Mouse (Mus musculus): Measurements from ENCODE around the gene Tap2. TPM values are rescaled to one million over a fixed set of nuclear protein-coding genes. Genes with fewer than 3 reads are reported as not detected.

The Tap2 gene
- polyA plus RNA-seq, 1 experiment: 10.0 TPM

DNA sequence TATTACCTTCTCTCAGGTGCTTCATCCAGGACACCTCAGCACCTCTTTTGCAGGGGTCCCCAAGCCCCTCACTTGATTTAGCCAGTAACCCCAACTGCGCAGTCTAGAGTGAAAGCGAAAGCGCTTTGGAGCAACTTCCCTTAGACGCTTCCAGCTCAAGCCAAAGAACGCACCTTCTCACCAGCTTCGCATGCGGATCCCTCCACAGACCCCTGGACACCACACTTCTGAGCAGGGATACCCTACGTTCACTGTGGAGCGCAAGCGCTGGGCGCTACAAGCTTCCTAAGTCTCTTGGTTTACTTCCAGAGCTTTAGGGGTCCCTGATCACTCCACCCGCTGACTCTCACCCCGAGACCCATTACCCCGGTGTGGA is 16.5 kb upstream of the Tap2 start:
- Histone ChIP-seq H3K4me3 (replicated peaks; ENCODE audit: insufficient read depth, low read depth, low read length) (peak overlapping the region; percentile 56), H3K27ac (ENCODE audit: insufficient read depth, low read length) (no peak overlapping the region), H3K4me1 (ENCODE audit: control insufficient read depth, insufficient read depth, low read length) (no peaks in the 10 kb centered on the region), H3K27me3 (ENCODE audit: control insufficient read depth, insufficient read depth, low read length) (peaks cover 2% of the 10 kb centered on the region; the same call in 1 of the 2 replicates)
- DNase-seq: no peak
- TF ChIP-seq CTCF (IDR thresholded peaks at IDR 0.05; ENCODE audit: borderline replicate concordance, insufficient read depth, low read depth, low read length) (no peak), POLR2A (IDR thresholded peaks at IDR 0.05; ENCODE audit: borderline replicate concordance, insufficient read depth, low read length) (no peak)
- WGBS: 2% methylated on average over 14 of the region's 14 CpGs

DNA sequence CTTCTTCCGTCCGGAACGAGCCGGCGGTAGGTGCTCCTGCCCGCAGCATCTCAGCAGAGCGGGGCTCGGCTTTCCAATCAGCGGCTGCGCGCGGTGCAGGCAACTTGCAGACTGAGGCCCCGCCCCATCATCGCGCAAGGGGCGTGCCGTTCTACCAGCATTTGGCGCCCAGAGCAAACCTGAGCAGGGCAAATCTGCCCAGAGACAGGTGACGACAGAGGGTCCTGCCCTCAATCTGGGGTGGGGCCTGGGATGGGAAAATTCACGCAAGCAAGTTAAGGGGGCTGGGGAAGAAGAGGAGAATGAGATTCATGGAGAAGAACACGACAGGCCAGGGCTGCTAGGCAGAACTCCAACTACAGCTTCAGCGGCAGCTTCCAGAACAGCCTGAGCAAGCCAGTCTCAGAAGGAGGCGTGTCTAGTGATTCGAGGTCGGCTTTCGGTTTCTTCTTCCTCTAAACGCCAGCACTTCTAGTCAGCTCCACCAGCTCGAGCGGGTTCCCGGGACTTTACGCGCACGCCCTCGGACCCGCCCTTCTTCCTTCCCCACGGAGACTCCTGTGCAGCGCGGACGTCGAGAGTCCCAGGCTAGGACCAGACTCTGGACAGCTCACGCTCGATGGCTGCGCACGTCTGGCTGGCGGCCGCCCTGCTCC is 15.9 kb upstream of the Tap2 start, which contains the start of the genes Tap1 and Psmb9:
Gene Tap1 (plus strand): TSS at position 293 of the 656 bp plus-strand sequence.
Gene Psmb9 (minus strand): TSS at position 504 of the 656 bp plus-strand sequence.
- TF ChIP-seq POLR2A (IDR thresholded peaks at IDR 0.05; ENCODE audit: borderline replicate concordance, insufficient read depth, low read length) (no peak), CTCF (IDR thresholded peaks at IDR 0.05; ENCODE audit: borderline replicate concordance, insufficient read depth, low read depth, low read length) (no peak)
- Histone ChIP-seq H3K4me1 (ENCODE audit: control insufficient read depth, insufficient read depth, low read length) (no peaks in the 10 kb centered on the region), H3K27ac (ENCODE audit: insufficient read depth, low read length) (no peak within 1 kb of the TSS), H3K4me3 (replicated peaks; ENCODE audit: insufficient read depth, low read depth, low read length) (peak within 1 kb of the TSS; percentile 56), H3K27me3 (ENCODE audit: control insufficient read depth, insufficient read depth, low read length) (peaks cover 2% of the 10 kb centered on the region; the same call in 1 of the 2 replicates)
- WGBS: under 1% methylated on average over 46 of the region's 46 CpGs
- peak; percentile 85 to 88 for DNase-seq

DNA sequence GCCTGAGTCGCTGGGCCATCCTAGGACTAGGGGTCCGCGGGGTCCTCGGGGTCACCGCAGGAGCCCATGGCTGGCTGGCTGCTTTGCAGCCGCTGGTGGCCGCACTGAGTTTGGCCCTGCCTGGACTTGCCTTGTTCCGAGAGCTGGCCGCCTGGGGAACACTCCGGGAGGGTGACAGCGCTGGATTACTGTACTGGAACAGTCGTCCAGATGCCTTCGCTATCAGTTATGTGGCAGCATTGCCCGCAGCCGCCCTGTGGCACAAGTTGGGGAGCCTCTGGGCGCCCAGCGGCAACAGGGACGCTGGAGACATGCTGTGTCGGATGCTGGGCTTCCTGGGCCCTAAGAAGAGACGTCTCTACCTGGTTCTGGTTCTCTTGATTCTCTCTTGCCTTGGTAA is 15.3 kb upstream of the Tap2 start:
- TF ChIP-seq POLR2A (IDR thresholded peaks at IDR 0.05; ENCODE audit: borderline replicate concordance, insufficient read depth, low read length): no peak
- TF ChIP-seq CTCF (IDR thresholded peaks at IDR 0.05; ENCODE audit: borderline replicate concordance, insufficient read depth, low read depth, low read length): no peak
- 2% methylated on average over 20 of the region's 20 CpGs for WGBS
- Histone ChIP-seq H3K27me3 (ENCODE audit: control insufficient read depth, insufficient read depth, low read length) (peaks cover 2% of the 10 kb centered on the region; the same call in 1 of the 2 replicates), H3K4me1 (ENCODE audit: control insufficient read depth, insufficient read depth, low read length) (no peaks in the 10 kb centered on the region), H3K27ac (ENCODE audit: insufficient read depth, low read length) (no peak overlapping the region), H3K4me3 (replicated peaks; ENCODE audit: insufficient read depth, low read depth, low read length) (no peak overlapping the region)
- DNase-seq: no peak

DNA sequence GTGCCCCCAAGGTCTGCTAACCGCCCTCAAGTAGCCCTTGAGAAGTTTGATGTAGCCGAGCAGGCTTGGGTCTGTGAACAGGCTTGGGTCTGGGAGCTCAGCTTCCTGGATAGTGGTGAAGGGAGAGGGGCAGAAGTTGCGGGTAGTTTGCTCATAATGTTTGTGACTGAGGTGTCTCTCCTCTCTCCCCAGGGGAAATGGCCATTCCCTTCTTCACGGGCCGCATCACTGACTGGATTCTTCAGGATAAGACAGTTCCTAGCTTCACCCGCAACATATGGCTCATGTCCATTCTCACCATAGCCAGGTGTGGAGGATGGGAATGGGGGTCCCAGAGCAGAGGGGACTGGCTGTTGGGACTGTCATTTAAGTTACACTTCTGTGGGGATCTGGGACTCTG is 14.3 kb upstream of the Tap2 start:
- Histone ChIP-seq H3K4me3 (replicated peaks; ENCODE audit: insufficient read depth, low read depth, low read length) (no peak overlapping the region), H3K27me3 (ENCODE audit: control insufficient read depth, insufficient read depth, low read length) (peaks cover 2% of the 10 kb centered on the region; the same call in 1 of the 2 replicates), H3K27ac (ENCODE audit: insufficient read depth, low read length) (no peak overlapping the region), H3K4me1 (ENCODE audit: control insufficient read depth, insufficient read depth, low read length) (no peaks in the 10 kb centered on the region)
- 82% methylated on average over 6 of the region's 6 CpGs for WGBS
- DNase-seq: no peak
- TF ChIP-seq POLR2A (IDR thresholded peaks at IDR 0.05; ENCODE audit: borderline replicate concordance, insufficient read depth, low read length) (no peak), CTCF (IDR thresholded peaks at IDR 0.05; ENCODE audit: borderline replicate concordance, insufficient read depth, low read depth, low read length) (no peak)

DNA sequence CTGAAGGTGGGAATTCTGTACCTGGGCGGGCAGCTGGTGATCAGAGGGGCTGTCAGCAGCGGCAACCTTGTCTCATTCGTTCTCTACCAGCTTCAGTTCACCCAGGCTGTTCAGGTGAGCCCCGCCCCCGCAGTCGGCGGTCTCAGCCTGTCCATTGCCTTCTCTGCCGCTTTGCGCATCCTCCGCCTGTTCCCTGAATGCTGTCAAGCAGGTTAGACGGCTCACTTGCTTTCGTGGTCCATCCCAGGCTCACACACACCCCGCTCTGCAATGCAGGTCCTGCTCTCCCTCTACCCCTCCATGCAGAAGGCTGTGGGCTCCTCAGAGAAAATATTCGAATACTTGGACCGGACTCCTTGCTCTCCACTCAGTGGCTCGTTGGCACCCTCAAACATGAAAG is 10.5 kb upstream of the Tap2 start:
- 26% methylated on average over 16 of the region's 16 CpGs for whole genome bisulfite sequencing
- no peak overlapping the region for H3K27ac ChIP-seq (ENCODE audit: insufficient read depth, low read length)
- no peak for DNase-seq
- no peak overlapping the region for H3K4me3 ChIP-seq (replicated peaks; ENCODE audit: insufficient read depth, low read depth, low read length)
- peaks cover 2% of the 10 kb centered on the region; the same call in 1 of the 2 replicates for H3K27me3 ChIP-seq (ENCODE audit: control insufficient read depth, insufficient read depth, low read length)
- no peaks in the 10 kb centered on the region for H3K4me1 ChIP-seq (ENCODE audit: control insufficient read depth, insufficient read depth, low read length)
- TF ChIP-seq CTCF (IDR thresholded peaks at IDR 0.05; ENCODE audit: borderline replicate concordance, insufficient read depth, low read depth, low read length) (no peak), POLR2A (IDR thresholded peaks at IDR 0.05; ENCODE audit: borderline replicate concordance, insufficient read depth, low read length) (no peak)

DNA sequence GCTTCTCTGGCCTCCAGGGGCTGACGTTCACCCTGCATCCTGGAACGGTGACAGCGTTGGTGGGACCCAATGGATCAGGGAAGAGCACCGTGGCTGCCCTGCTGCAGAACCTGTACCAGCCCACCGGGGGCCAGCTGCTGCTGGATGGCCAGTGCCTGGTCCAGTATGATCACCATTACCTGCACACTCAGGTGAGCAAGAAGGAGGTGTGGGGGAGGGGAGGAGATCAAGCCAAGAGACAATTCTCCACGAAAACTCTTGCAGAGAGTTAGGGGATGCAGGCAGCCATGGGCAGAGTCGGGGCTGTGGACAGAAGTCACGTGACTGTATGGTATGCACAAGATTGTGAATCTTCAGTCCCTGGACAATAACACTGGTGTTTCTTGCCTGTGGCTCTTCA is 9.9 kb upstream of the Tap2 start:
- WGBS: 59% methylated on average over 8 of the region's 8 CpGs
- no peaks in the 10 kb centered on the region for H3K27me3 ChIP-seq (ENCODE audit: control insufficient read depth, insufficient read depth, low read length)
- DNase-seq: no peak
- H3K27ac ChIP-seq (ENCODE audit: insufficient read depth, low read length): no peak overlapping the region
- H3K4me3 ChIP-seq (replicated peaks; ENCODE audit: insufficient read depth, low read depth, low read length): no peak overlapping the region
- TF ChIP-seq CTCF (IDR thresholded peaks at IDR 0.05; ENCODE audit: borderline replicate concordance, insufficient read depth, low read depth, low read length): no peak
- TF ChIP-seq POLR2A (IDR thresholded peaks at IDR 0.05; ENCODE audit: borderline replicate concordance, insufficient read depth, low read length): no peak
- H3K4me1 ChIP-seq (ENCODE audit: control insufficient read depth, insufficient read depth, low read length): no peaks in the 10 kb centered on the region

DNA sequence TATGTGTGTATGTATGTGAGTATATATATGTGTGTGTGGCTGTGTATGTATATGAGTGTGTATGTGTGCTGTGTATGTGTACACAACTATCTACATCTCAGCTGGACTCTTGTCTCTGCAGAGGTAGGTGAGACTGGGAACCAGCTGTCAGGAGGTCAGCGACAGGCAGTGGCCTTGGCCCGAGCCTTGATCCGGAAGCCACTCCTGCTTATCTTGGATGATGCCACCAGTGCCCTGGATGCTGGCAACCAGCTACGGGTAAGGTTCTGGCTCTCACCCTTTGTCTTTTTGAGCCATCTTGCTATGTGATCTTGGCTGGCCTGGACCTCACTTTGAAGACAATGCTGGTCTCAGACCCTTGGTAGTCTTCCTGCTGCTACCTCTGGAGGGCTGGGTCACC is 8.6 kb upstream of the Tap2 start:
- Histone ChIP-seq H3K27me3 (ENCODE audit: control insufficient read depth, insufficient read depth, low read length) (no peaks in the 10 kb centered on the region), H3K4me1 (ENCODE audit: control insufficient read depth, insufficient read depth, low read length) (no peaks in the 10 kb centered on the region), H3K27ac (ENCODE audit: insufficient read depth, low read length) (no peak overlapping the region), H3K4me3 (replicated peaks; ENCODE audit: insufficient read depth, low read depth, low read length) (no peak overlapping the region)
- 88% methylated on average over 4 of the region's 4 CpGs for WGBS
- DNase-seq: no peak
- no peak for TF ChIP-seq CTCF (IDR thresholded peaks at IDR 0.05; ENCODE audit: borderline replicate concordance, insufficient read depth, low read depth, low read length)
- no peak for TF ChIP-seq POLR2A (IDR thresholded peaks at IDR 0.05; ENCODE audit: borderline replicate concordance, insufficient read depth, low read length)

DNA sequence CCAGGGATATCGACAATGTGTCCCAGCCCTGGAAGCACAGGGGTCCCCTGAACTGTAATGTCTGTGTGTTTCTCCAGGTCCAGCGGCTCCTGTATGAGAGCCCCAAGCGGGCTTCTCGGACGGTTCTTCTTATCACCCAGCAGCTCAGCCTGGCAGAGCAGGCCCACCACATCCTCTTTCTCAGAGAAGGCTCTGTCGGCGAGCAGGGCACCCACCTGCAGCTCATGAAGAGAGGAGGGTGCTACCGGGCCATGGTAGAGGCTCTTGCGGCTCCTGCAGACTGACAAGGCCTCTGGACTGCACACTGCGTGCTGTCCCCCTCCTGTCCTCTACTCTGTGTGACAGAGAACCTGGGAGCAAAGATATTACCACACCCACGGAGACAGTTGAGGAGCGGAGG is 6.8 kb upstream of the Tap2 start:
- no peaks in the 10 kb centered on the region for H3K4me1 ChIP-seq (ENCODE audit: control insufficient read depth, insufficient read depth, low read length)
- no peak for DNase-seq
- H3K4me3 ChIP-seq (replicated peaks; ENCODE audit: insufficient read depth, low read depth, low read length): no peak overlapping the region
- H3K27ac ChIP-seq (ENCODE audit: insufficient read depth, low read length): no peak overlapping the region
- H3K27me3 ChIP-seq (ENCODE audit: control insufficient read depth, insufficient read depth, low read length): no peaks in the 10 kb centered on the region
- TF ChIP-seq CTCF (IDR thresholded peaks at IDR 0.05; ENCODE audit: borderline replicate concordance, insufficient read depth, low read depth, low read length): no peak
- no peak for TF ChIP-seq POLR2A (IDR thresholded peaks at IDR 0.05; ENCODE audit: borderline replicate concordance, insufficient read depth, low read length)
- 55% methylated on average over 12 of the region's 12 CpGs for WGBS
